Mouse (Mus musculus): ENCODE measurements around the gene Palm2.

Palm2 gene

GRCm38 (mm10) chr4:57656388-57656787 lies 222.3 kb downstream of the Palm2 start:
- 0 out of 2 replicates have a peak, but pooled peaks cover 3% of the 10 kb centered on the region for H3K9me3 ChIP-seq (ENCODE audit: low read length)
- H3K4me3 ChIP-seq (replicated peaks; ENCODE audit: low read length) = no peak overlapping the region
- peaks cover 9% of the 10 kb centered on the region for H3K4me1 ChIP-seq (replicated peaks; ENCODE audit: low read depth, low read length)
- no peaks in the 10 kb centered on the region; the same call in 1 of the 2 replicates for H3K27me3 ChIP-seq (ENCODE audit: insufficient read depth, low read length)
- no peaks in the 10 kb centered on the region for H3K36me3 ChIP-seq (ENCODE audit: insufficient read depth, low read length)
- TF ChIP-seq CTCF (conservative IDR thresholded peaks at IDR 0.05; ENCODE audit: low read length) = no peak
- no peak for TF ChIP-seq POU5F1 (IDR thresholded peaks at IDR 0.05; ENCODE audit: borderline replicate concordance, low read length)
- no peak for TF ChIP-seq NANOG (IDR thresholded peaks at IDR 0.05; ENCODE audit: borderline replicate concordance, low read length)

DNA sequence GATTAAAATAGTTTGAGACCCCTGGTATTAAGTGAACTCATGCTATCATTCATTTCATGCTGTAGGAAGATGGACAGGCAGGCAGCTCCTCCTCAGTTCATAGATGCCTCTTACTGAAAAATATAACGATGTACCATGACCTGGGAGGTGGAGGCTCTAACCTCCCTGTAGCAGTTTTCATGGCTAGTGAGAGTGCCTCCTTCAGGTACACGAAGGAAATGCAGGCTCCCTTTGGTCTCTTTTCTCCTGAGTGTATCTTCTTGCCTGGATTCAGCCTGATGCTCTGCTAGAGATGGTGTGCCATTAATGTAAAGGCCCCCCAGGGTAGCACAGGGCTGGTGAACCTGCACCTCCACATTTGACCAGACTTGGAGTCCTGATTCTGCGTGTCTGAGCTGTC lies 222.8 kb downstream of the Palm2 start:
- H3K36me3 ChIP-seq (ENCODE audit: insufficient read depth, low read length) = no peaks in the 10 kb centered on the region
- peaks cover 9% of the 10 kb centered on the region for H3K4me1 ChIP-seq (replicated peaks; ENCODE audit: low read depth, low read length)
- H3K9me3 ChIP-seq (ENCODE audit: low read length) = 0 out of 2 replicates have a peak, but pooled peaks cover 3% of the 10 kb centered on the region
- TF ChIP-seq NANOG (IDR thresholded peaks at IDR 0.05; ENCODE audit: borderline replicate concordance, low read length) (no peak), CTCF (conservative IDR thresholded peaks at IDR 0.05; ENCODE audit: low read length) (peak; percentile 84)
- H3K4me3 ChIP-seq (replicated peaks; ENCODE audit: low read length) = no peak overlapping the region
- no peaks in the 10 kb centered on the region for H3K27me3 ChIP-seq (ENCODE audit: insufficient read depth, low read length)

DNA sequence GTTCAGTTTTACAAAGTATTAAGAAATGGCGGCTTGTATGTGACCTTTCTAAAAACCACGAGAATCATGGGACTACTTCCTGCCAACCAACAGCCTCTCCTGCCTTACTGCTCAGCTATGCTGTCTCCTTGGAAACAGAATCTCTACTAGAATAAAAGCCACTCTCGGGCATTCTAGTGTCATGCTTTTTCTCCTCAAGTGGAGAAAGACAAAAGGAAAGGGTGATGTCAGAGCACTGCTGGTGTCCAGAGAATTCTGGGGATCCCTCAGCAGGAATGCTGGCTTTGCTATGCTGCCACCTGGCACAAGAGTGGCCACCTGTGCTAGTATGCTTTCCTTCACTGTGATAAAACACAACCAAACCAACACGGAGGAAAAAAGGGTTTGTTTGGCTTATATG lies 226.4 kb downstream of the Palm2 start:
- TF ChIP-seq POU5F1 (IDR thresholded peaks at IDR 0.05; ENCODE audit: borderline replicate concordance, low read length) = no peak
- no peak for TF ChIP-seq NANOG (IDR thresholded peaks at IDR 0.05; ENCODE audit: borderline replicate concordance, low read length)
- no peak for TF ChIP-seq CTCF (conservative IDR thresholded peaks at IDR 0.05; ENCODE audit: low read length)
- Histone ChIP-seq H3K4me1 (replicated peaks; ENCODE audit: low read depth, low read length) (peaks cover 9% of the 10 kb centered on the region), H3K27me3 (ENCODE audit: insufficient read depth, low read length) (no peaks in the 10 kb centered on the region), H3K36me3 (ENCODE audit: insufficient read depth, low read length) (no peaks in the 10 kb centered on the region), H3K9me3 (ENCODE audit: low read length) (0 out of 2 replicates have a peak, but pooled peaks cover 3% of the 10 kb centered on the region), H3K4me3 (replicated peaks; ENCODE audit: low read length) (no peak overlapping the region)

DNA sequence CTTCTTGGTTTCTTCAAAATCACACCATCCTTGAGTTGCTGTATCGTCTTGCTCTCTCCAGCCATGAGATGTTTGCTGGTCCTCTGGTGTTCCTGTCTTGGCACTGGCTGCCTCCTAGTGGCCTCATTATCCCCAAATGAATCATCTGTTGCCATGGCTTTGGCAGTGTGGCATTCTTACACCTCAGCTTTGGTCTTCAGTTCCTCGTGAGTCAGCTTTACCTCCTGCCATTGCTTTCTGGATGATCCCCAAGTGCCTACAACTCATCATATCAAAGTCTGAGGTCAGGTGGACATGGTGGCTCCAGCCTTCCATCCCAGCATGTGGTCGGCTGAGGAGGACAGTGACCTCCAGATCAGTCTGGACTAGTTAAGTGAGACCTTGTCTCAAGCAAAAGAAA lies 232.1 kb downstream of the Palm2 start:
- no peak for TF ChIP-seq POU5F1 (IDR thresholded peaks at IDR 0.05; ENCODE audit: borderline replicate concordance, low read length)
- TF ChIP-seq NANOG (IDR thresholded peaks at IDR 0.05; ENCODE audit: borderline replicate concordance, low read length) = no peak
- no peak for TF ChIP-seq CTCF (conservative IDR thresholded peaks at IDR 0.05; ENCODE audit: low read length)
- H3K27me3 ChIP-seq (ENCODE audit: insufficient read depth, low read length) = peaks cover 5% of the 10 kb centered on the region; the same call in 1 of the 2 replicates
- no peak overlapping the region for H3K4me3 ChIP-seq (replicated peaks; ENCODE audit: low read length)
- peaks cover 7% of the 10 kb centered on the region; the same call in 1 of the 2 replicates for H3K4me1 ChIP-seq (replicated peaks; ENCODE audit: low read depth, low read length)
- H3K9me3 ChIP-seq (ENCODE audit: low read length) = no peaks in the 10 kb centered on the region
- no peaks in the 10 kb centered on the region for H3K36me3 ChIP-seq (ENCODE audit: insufficient read depth, low read length)

DNA sequence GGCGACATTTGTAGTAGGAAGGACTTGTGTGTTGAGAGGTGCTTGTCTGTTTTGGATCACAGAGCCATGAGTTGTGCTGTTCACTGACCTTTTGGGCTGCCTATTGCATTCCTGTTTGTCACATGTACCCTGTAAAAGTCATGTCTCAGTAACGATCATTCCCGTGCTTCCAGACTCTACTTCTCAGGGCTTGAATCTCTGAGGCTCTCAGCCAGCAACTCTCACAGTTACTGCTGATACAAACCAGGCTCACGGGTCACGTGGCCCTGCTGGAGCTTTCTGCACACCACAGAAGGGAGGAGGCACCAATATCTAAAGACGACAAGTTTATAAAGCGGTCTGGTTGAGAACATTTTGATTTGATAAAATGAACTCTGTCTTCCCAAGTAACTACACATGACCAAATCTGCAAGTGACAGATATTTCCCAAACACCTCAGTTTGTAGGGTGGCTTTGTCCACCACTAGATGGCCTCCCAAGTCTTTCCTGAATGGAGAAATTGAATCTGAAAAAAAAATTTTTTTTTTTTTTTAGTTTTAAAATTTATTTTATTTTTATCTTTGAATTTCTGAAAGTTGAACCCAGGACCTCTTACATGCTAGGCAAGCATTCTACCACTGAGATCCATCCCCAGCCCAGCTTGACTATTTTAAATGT lies 236.9 kb downstream of the Palm2 start:
- Histone ChIP-seq H3K36me3 (ENCODE audit: insufficient read depth, low read length) (no peaks in the 10 kb centered on the region), H3K9me3 (ENCODE audit: low read length) (no peaks in the 10 kb centered on the region), H3K4me1 (replicated peaks; ENCODE audit: low read depth, low read length) (peaks cover 34% of the 10 kb centered on the region), H3K27me3 (ENCODE audit: insufficient read depth, low read length) (peaks cover 5% of the 10 kb centered on the region; the same call in 1 of the 2 replicates), H3K4me3 (replicated peaks; ENCODE audit: low read length) (no peak overlapping the region)
- TF ChIP-seq POU5F1 (IDR thresholded peaks at IDR 0.05; ENCODE audit: borderline replicate concordance, low read length) = no peak
- TF ChIP-seq CTCF (conservative IDR thresholded peaks at IDR 0.05; ENCODE audit: low read length) = peak; percentile 34
- no peak for TF ChIP-seq NANOG (IDR thresholded peaks at IDR 0.05; ENCODE audit: borderline replicate concordance, low read length)

DNA sequence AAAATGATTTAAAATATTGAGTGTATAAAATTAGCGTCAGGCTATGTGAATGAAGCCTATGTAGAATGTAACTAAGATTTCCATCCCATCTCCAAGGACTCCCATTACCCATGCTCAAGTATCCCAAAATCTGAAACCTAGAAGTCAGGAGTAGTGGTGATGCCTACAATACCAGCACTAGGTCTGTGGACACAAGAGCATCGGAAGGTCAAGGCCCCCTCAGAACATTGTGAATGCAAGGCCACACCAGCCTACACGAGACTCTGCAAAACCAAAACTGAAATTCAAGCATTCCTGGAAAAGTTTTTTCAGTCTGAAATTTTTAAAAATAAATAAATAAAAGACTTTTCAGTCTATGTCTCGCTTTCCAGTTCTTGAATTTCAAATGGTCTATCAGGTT lies 238.5 kb downstream of the Palm2 start:
- Histone ChIP-seq H3K4me3 (replicated peaks; ENCODE audit: low read length) (no peak overlapping the region), H3K36me3 (ENCODE audit: insufficient read depth, low read length) (no peaks in the 10 kb centered on the region), H3K27me3 (ENCODE audit: insufficient read depth, low read length) (no peaks in the 10 kb centered on the region), H3K4me1 (replicated peaks; ENCODE audit: low read depth, low read length) (peaks cover 45% of the 10 kb centered on the region), H3K9me3 (ENCODE audit: low read length) (no peaks in the 10 kb centered on the region)
- no peak for TF ChIP-seq NANOG (IDR thresholded peaks at IDR 0.05; ENCODE audit: borderline replicate concordance, low read length)
- TF ChIP-seq CTCF (conservative IDR thresholded peaks at IDR 0.05; ENCODE audit: low read length) = no peak
- no peak for TF ChIP-seq POU5F1 (IDR thresholded peaks at IDR 0.05; ENCODE audit: borderline replicate concordance, low read length)

DNA sequence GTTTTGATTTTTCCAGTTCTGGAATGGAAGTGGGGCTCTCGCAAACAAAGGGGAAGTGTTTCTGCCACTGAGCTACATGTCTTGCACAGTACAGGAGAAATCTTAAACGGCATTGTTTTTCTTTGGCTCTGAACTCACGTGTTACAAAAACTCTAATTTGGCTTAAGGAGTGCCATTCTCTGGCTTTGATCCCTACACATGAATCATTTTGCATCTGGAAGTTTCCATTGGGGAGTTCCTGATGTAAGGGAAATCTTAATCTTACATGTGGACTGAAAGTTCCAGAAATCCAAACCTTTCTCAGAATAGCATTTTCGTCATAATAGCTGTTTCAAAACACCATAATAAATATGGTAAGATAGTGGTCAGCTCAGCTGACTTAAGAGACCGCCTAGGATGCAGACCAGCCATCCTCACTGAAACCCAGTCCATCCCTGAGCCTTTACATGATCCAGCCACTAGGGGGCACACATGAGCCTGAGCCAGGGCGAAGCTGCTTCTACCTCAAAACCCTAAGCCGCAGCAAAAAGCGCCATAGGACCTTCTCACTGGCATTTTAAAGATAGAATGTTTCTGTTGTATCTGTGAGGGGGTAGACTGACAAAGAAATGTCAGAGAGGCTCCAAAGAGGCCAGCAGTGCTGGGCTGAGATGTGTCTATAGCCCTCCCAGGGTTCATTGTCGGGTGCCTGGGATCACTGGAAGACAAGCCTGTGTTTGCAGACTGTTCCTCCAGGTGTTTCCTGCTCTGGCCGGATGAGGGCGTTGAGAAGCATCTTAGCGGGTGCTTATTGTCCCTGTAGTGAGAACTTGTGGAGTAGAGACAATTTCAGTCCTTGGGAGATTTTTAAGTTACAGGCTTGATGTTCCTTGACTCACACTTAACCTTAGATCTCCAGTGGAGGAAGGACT lies 239.2 kb downstream of the Palm2 start:
- H3K9me3 ChIP-seq (ENCODE audit: low read length) = no peaks in the 10 kb centered on the region
- H3K4me3 ChIP-seq (replicated peaks; ENCODE audit: low read length) = peak overlapping the region; percentile 51
- H3K36me3 ChIP-seq (ENCODE audit: insufficient read depth, low read length) = no peaks in the 10 kb centered on the region
- 0 out of 2 replicates have a peak, but pooled peaks cover 4% of the 10 kb centered on the region for H3K27me3 ChIP-seq (ENCODE audit: insufficient read depth, low read length)
- TF ChIP-seq NANOG (IDR thresholded peaks at IDR 0.05; ENCODE audit: borderline replicate concordance, low read length) (no peak), CTCF (conservative IDR thresholded peaks at IDR 0.05; ENCODE audit: low read length) (peak; percentile 86), POU5F1 (IDR thresholded peaks at IDR 0.05; ENCODE audit: borderline replicate concordance, low read length) (no peak)
- peaks cover 52% of the 10 kb centered on the region for H3K4me1 ChIP-seq (replicated peaks; ENCODE audit: low read depth, low read length)

- Histone ChIP-seq H3K36me3 (ENCODE audit: insufficient read depth, low read length) (no peaks in the 10 kb centered on the region), H3K4me3 (replicated peaks; ENCODE audit: low read length) (peak overlapping the region; percentile 63), H3K9me3 (ENCODE audit: low read length) (no peaks in the 10 kb centered on the region), H3K4me1 (replicated peaks; ENCODE audit: low read depth, low read length) (peaks cover 59% of the 10 kb centered on the region), H3K27me3 (ENCODE audit: insufficient read depth, low read length) (peaks cover 7% of the 10 kb centered on the region; the same call in 1 of the 2 replicates)
- TF ChIP-seq CTCF (conservative IDR thresholded peaks at IDR 0.05; ENCODE audit: low read length) = no peak
- TF ChIP-seq POU5F1 (IDR thresholded peaks at IDR 0.05; ENCODE audit: borderline replicate concordance, low read length) = no peak
- no peak for TF ChIP-seq NANOG (IDR thresholded peaks at IDR 0.05; ENCODE audit: borderline replicate concordance, low read length)
These were observed 240.3 kb downstream of the Palm2 start for GRCm38 (mm10) chr4:57674351-57674750.

Measured in E14TG2a.4 (cell line).